Mouse (Mus musculus) mouse embryonic stem cell (cell line): Measurements from ENCODE around the gene Sez6l.

ENCODE experiments used
- in situ Hi-C, 2 experiments: fragments of 300-500 bp; cut with MboI; formaldehyde crosslinking; loops; 1 replicate in 1 of 2; 3 replicates in 1 of 2; pipeline ENCODE4 v1.14.3; 2019 to 2020; ENCODE audit warnings: low sequenced_read_pairs in 2 of 2, low pct_unique_long_range_greater_than_20kb in 1 of 2, mixed read lengths in 1 of 2; ENCODE audit not compliant: unreplicated experiment in 1 of 2

The Sez6l gene

GRCm38 (mm10) chr5:112551975-112552728 lies 24.8 kb downstream of the Sez6l start:
- in situ Hi-C loops = no loop called here

DNA sequence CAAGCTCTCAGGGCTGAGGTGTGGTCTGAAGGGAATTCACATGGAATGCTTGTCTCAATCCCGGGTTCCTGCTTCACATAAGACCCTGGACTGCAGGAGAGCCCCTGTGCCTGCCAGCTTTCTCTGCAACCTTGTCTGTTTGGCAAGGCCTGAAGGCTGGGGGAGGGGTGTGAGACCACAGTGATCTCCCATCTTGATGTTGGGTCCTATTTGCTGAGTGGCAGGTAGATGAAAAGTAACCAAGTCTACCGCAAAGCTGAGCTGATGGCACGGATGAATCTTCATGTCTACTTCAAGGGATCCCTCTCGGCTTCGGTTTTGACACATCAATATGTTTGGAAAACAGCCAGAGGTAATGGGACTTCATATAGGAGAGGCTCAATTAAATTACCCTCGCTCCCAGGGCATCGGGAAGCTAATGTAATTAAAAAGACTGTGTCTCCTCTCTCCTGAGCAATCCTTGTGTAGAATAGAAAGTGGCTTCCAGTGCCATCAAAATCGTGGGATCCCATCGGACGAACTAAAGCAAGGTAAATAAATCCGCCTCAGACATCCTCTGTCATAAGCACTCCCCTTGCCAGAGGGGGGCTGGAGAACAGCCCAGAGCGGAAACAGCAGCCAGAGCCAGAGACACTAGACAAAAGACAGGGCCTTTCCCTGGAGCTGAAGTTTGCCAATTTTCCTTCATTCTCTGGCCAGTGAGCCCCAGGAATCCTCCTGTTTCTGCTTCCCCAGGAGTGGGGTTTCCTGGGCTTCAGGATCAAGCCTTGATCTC lies 28.0 kb downstream of the Sez6l start:
- in situ Hi-C loops = loop anchor here in 1 of 2 experiments (25.0 kb wide), 1 partner anchor 213 kb away; no protein-coding TSS in a partner anchor

GRCm38 (mm10) chr5:112546771-112547170 lies 30.2 kb downstream of the Sez6l start:
- in situ Hi-C loops = loop anchor here in 1 of 2 experiments (25.0 kb wide), 1 partner anchor 216 kb away; no protein-coding TSS in a partner anchor

DNA sequence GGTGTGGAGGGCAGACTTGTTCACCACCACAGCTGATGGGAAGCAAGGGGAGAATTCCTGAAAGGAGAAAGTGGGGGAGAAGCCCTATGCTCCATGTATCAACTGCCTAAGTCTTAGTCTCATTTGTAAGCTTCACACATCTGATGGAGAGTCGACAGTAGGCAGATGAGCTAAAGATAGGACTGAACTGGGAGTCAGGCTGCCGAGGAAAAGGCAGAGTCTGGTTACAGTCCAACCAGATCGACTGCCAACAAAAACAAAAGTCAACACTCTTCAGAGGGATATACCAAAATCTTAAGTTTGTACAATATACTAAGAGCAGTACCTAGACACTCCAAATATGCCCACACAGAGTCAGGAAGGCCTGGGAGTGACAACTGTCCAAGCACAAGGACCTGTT lies 38.7 kb downstream of the Sez6l start:
- in situ Hi-C loops = loop anchor here in 1 of 2 experiments (25.0 kb wide), 1 partner anchor 224 kb away; no protein-coding TSS in a partner anchor

DNA sequence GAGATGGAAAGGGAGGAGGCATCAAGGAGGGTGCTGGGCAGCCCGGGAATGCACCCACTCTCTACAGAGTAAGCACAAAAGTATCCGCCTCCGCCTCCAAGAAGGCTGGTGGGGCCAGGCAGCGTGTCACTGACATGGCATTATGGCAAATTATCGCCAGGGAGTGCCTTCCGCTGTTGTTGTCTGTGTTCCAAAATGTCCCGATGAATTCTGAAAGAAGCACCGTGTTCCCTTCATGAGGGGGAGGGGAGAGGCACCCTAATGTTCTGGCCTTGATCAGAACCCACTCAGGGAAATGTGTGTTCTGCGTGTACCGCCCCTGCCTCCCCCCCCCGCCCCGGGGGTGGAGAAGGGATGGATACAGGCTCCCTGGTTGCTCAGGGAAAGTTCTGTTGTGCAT lies 41.1 kb downstream of the Sez6l start:
- in situ Hi-C loops = loop anchor here in 1 of 2 experiments (25.0 kb wide), 1 partner anchor 226 kb away; no protein-coding TSS in a partner anchor

- in situ Hi-C loops = loop anchor here in 1 of 2 experiments (25.0 kb wide), 1 partner anchor 228 kb away; no protein-coding TSS in a partner anchor
Measured at GRCm38 (mm10) chr5:112534146-112534545, 42.8 kb downstream of the Sez6l start.

DNA sequence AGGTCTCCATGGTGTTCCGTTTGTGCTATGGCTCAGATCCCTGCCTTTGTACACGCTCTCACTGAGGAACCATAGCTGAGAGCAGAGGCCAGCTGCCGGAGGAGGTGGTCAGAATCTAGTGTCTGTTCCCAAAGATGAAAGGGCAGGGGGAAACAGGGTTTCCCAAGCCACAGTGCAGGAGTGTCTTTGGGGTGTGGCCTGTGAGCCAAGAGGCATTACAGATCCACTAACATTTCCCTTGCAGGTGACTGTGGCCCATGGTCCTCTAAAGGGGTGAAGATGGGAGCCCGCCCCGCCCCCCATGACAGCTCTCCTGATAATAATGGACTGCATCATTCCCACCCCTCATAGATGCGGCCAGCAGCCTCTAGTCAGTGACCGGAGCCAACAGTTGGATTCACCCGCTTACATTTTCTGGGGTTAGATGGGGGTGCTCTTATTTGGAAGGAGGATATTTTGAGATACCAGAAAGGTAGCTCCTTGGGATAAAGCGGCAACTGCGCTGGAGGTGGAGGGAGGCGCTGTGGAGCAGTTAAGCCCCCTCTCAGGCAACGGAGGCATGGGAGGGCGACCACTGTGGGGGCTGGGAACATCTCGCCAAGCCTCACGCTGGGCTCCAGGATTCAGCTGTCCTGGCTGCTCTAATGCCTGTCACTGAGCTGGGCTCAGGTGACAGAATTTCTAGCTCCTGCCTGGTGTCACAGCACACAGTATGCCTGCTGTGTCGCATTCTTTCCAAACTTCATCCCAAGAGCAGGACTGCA lies 43.5 kb downstream of the Sez6l start:
- in situ Hi-C loops = loop anchor here in 1 of 2 experiments (25.0 kb wide), 1 partner anchor 229 kb away; no protein-coding TSS in a partner anchor

DNA sequence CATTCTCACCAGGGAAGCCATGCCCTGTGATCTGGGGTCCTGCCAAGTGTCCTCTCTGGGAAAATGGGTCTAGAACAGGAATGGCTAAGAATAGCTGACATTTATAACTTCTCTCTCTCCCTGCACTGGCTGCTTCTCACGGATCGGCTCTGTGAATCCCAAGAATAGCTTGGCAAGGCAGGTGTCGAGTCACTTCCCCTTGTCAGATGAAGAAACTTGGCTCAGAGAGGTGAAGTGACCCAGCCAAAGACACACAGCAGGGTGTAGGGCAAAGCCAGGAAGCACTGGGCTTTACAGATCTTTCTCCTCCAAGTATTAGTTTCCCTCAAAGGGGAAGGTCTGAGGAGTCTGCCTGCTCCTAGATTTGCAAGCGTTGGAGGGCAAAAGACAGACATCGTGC lies 44.1 kb downstream of the Sez6l start:
- in situ Hi-C loops = loop anchor here in 1 of 2 experiments (25.0 kb wide), 1 partner anchor 229 kb away; no protein-coding TSS in a partner anchor

DNA sequence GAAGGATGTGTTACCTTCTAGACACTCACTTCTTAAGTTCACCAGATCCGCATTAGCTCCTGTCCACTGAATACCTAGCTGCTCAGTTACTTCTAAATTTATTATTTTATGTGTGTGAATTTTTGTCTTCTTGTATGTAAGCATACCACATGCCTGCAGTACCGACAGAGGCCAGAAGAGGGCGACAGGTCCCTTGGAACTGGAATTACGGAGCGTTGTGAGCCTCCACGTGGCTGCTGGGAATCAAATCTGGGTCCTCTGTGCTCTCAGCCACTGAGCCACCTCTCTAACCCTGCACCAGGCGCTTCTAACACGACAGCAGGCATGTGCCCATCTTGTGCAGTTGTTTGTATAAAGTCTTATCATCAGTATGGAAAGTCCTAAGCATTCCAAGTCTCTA lies 44.8 kb downstream of the Sez6l start:
- in situ Hi-C loops = loop anchor here in 1 of 2 experiments (25.0 kb wide), 1 partner anchor 230 kb away; no protein-coding TSS in a partner anchor

GRCm38 (mm10) chr5:112531111-112531510 lies 45.9 kb downstream of the Sez6l start:
- in situ Hi-C loops = loop anchor here in 1 of 2 experiments (25.0 kb wide), 1 partner anchor 231 kb away; no protein-coding TSS in a partner anchor

DNA sequence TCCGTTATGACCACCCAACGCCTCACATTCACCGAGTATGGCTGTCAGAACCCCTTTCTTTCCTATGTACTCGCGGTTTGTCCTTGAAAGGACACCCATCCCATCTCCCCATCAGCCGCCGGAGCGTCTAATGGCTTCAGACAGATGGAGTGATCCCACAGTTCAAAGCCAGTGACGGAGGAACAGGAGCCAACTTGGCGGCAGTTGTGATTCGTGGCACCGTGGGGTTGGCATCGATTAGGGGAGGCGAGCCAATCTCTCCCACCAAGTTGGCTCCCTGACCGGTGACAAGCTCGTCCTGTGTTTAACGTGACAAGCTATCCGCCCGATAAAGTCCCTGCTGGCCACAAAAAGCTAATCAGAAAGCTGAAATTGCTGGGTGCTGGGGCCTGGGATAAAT lies 50.0 kb downstream of the Sez6l start:
- in situ Hi-C loops = loop anchor here in 1 of 2 experiments (25.0 kb wide), 1 partner anchor 235 kb away; no protein-coding TSS in a partner anchor

- in situ Hi-C loops = loop anchor here in 1 of 2 experiments (25.0 kb wide), 1 partner anchor 236 kb away; no protein-coding TSS in a partner anchor
Measured at GRCm38 (mm10) chr5:112526435-112526834, 50.5 kb downstream of the Sez6l start.

DNA sequence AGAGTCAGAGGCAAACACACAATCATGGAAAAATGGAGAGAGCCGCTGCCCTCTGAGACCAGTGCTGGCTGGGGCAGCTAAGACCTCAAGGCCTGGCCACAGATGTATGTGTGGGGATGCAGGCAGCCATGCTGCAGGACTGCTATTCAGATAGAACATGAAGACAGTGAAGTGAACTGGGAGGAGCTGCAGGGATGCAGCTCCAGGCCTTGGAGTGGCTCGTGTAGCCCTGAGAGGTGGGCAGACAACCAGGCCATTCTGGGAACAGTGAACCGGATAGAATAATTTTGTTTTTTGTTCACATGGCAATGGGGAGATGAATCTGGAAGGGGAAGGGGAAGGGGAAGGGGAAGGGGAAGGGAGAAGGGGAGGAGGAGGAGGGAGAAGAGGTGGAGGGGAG lies 51.0 kb downstream of the Sez6l start:
- in situ Hi-C loops = loop anchor here in 1 of 2 experiments (25.0 kb wide), 1 partner anchor 236 kb away; no protein-coding TSS in a partner anchor

- in situ Hi-C loops = loop anchor here in 1 of 2 experiments (25.0 kb wide), 1 partner anchor 237 kb away; no protein-coding TSS in a partner anchor
Measured at GRCm38 (mm10) chr5:112525271-112525670, 51.7 kb downstream of the Sez6l start.

DNA sequence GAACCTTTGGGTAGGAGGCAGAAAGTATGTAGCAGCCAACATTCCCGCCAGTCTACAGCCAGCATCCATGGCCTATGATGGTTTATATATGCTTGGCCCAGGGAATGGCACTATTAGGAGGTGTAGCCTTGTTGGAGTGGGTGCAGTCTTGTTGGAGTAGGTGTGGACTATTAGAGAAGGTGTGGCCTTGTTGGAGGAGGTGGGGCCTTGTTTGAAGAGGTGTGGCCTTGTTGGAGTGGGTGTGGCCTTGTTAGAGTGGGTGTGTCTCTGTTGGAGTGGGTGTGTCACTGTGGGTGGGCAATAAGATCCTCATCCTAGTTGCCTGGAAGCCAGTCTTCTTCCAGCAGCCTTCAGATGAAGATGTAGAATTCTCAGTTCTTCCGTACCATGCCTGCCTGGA lies 53.2 kb downstream of the Sez6l start:
- in situ Hi-C loops = no loop called here

- in situ Hi-C loops = no loop called here
Measured at GRCm38 (mm10) chr5:112523331-112523730, 53.7 kb downstream of the Sez6l start.

GRCm38 (mm10) chr5:112521703-112522527 lies 55.1 kb downstream of the Sez6l start:
- in situ Hi-C loops = no loop called here
